Mouse (Mus musculus) limb, embryonic 12.5 days (tissue): ENCODE data around the gene Dcst2. TPM values are rescaled to one million over a fixed set of nuclear protein-coding genes. Genes with fewer than 3 reads are reported as not detected.
A peak's percentile ranks its signal among the peaks of the same experiment; 100 is the strongest.

Experiments
- ATAC-seq: fragments of 200-750 bp; cut with Nextera tagmentation; 2 replicates; pipeline ENCODE4 v1.8.0; 2017; ENCODE audit warnings: low read depth, moderate TSS enrichment; ENCODE audit not compliant: insufficient number of reproducible peaks, insufficient read depth, low FRiP score, low TSS enrichment
- H3K27ac ChIP-seq: fragments of 300-500 bp; sonication (generic); 2 replicates; pipeline ENCODE4 v1.5.1; 2016; ENCODE audit warnings: mild to moderate bottlenecking, moderate library complexity
- H3K27me3 ChIP-seq: fragments of 300-500 bp; sonication (generic); 2 replicates; pipeline ENCODE4 v1.6.1; 2016; ENCODE audit warnings: mild to moderate bottlenecking, moderate library complexity
- H3K36me3 ChIP-seq: fragments of 300-500 bp; sonication (generic); 2 replicates; pipeline ENCODE4 v1.6.1; 2016; ENCODE audit warnings: mild to moderate bottlenecking, moderate library complexity
- H3K4me1 ChIP-seq: fragments of 300-500 bp; sonication (generic); replicated peaks from 2 replicates; pipeline ENCODE4 v1.6.1; 2016
- H3K4me2 ChIP-seq: fragments of 300-500 bp; sonication (generic); 2 replicates; pipeline ENCODE4 v1.6.1; 2016; ENCODE audit warnings: mild to moderate bottlenecking, moderate library complexity
- H3K4me3 ChIP-seq: fragments of 300-500 bp; sonication (generic); replicated peaks from 2 replicates; pipeline ENCODE4 v1.5.1; 2016; ENCODE audit warnings: mild to moderate bottlenecking
- H3K9ac ChIP-seq: fragments of 300-500 bp; sonication (generic); replicated peaks from 2 replicates; pipeline ENCODE4 v1.6.1; 2016; ENCODE audit warnings: mild to moderate bottlenecking, moderate library complexity
- H3K9me3 ChIP-seq: fragments of 300-500 bp; sonication (generic); 2 replicates; pipeline ENCODE4 v1.6.1; 2016; ENCODE audit warnings: mild to moderate bottlenecking, moderate library complexity
- WGBS: fragments of 180-500 bp; shearing (Covaris S2); methylation state at CpG from one replicate; pipeline ENCODE4 v1.1.7; 2016; 5-methylcytosine and 5-hydroxymethylcytosine counted together
- polyA plus RNA-seq: library from polyadenylated mRNA; unstranded; fragments of >200 nt; fragmentation: Nextera tagmentation; extraction: Ambion mirVana; gene quantifications from 2 replicates; pipeline ENCODE4 v1.2.1, GENCODE M21; 2016

The Dcst2 gene
- polyA plus RNA-seq, 1 experiment from 2014 or later = 0.20 TPM

GRCm38 (mm10) chr3:89381233-89381632 lies 19.5 kb downstream of the Dcst2 start:
- 83% methylated on average over 11 of the region's 11 CpGs for WGBS
- ATAC-seq = no peak
- Histone ChIP-seq H3K27me3 (no peaks in the 10 kb centered on the region), H3K9ac (no peak overlapping the region), H3K27ac (no peak overlapping the region), H3K4me1 (peaks cover 26% of the 10 kb centered on the region), H3K36me3 (no peaks in the 10 kb centered on the region), H3K4me3 (no peak overlapping the region), H3K9me3 (no peaks in the 10 kb centered on the region), H3K4me2 (no peak overlapping the region)

- H3K27me3 ChIP-seq = no peaks in the 10 kb centered on the region
- H3K4me1 ChIP-seq = peaks cover 35% of the 10 kb centered on the region
- H3K9ac ChIP-seq = no peak overlapping the region
- ATAC-seq = no peak
- H3K27ac ChIP-seq = no peak overlapping the region
- H3K4me2 ChIP-seq = no peak overlapping the region
- H3K4me3 ChIP-seq = no peak overlapping the region
- H3K36me3 ChIP-seq = no peaks in the 10 kb centered on the region
- H3K9me3 ChIP-seq = no peaks in the 10 kb centered on the region
- WGBS = 87% methylated on average over 9 of the region's 9 CpGs
Measured at GRCm38 (mm10) chr3:89382033-89382882, 20.5 kb downstream of the Dcst2 start.

- WGBS = 68% methylated on average over 5 of the region's 5 CpGs
- H3K9ac ChIP-seq = no peak overlapping the region
- H3K4me1 ChIP-seq = peaks cover 33% of the 10 kb centered on the region
- no peak overlapping the region for H3K27ac ChIP-seq
- no peaks in the 10 kb centered on the region for H3K36me3 ChIP-seq
- no peaks in the 10 kb centered on the region for H3K27me3 ChIP-seq
- no peaks in the 10 kb centered on the region for H3K9me3 ChIP-seq
- ATAC-seq = no peak
- no peak overlapping the region for H3K4me3 ChIP-seq
- H3K4me2 ChIP-seq = no peak overlapping the region
Measured at GRCm38 (mm10) chr3:89382950-89383349, 21.2 kb downstream of the Dcst2 start.

GRCm38 (mm10) chr3:89383651-89384255 lies 22.0 kb downstream of the Dcst2 start:
- no peak overlapping the region for H3K4me2 ChIP-seq
- WGBS = 84% methylated on average over 5 of the region's 5 CpGs
- peaks cover 25% of the 10 kb centered on the region for H3K4me1 ChIP-seq
- no peak for ATAC-seq
- H3K27me3 ChIP-seq = no peaks in the 10 kb centered on the region
- no peaks in the 10 kb centered on the region for H3K36me3 ChIP-seq
- no peak overlapping the region for H3K27ac ChIP-seq
- no peaks in the 10 kb centered on the region for H3K9me3 ChIP-seq
- H3K4me3 ChIP-seq = no peak overlapping the region
- no peak overlapping the region for H3K9ac ChIP-seq

GRCm38 (mm10) chr3:89384331-89385076 lies 22.7 kb downstream of the Dcst2 start:
- no peak overlapping the region for H3K4me3 ChIP-seq
- WGBS = 71% methylated on average over 9 of the region's 12 CpGs
- no peak overlapping the region for H3K9ac ChIP-seq
- no peaks in the 10 kb centered on the region for H3K36me3 ChIP-seq
- ATAC-seq = no peak
- peaks cover 22% of the 10 kb centered on the region for H3K4me1 ChIP-seq
- peak overlapping the region; percentile 10; the same call in 1 of the 2 replicates for H3K4me2 ChIP-seq
- peak overlapping the region; percentile 0; the same call in 1 of the 2 replicates for H3K27ac ChIP-seq
- H3K9me3 ChIP-seq = no peaks in the 10 kb centered on the region
- H3K27me3 ChIP-seq = no peaks in the 10 kb centered on the region

- H3K9ac ChIP-seq = 0 out of 2 replicates have a peak overlapping the region, but pooled peaks have one; percentile 27
- no peaks in the 10 kb centered on the region for H3K9me3 ChIP-seq
- no peak overlapping the region for H3K4me3 ChIP-seq
- WGBS = 36% methylated on average over 10 of the region's 11 CpGs
- ATAC-seq = no peak
- no peaks in the 10 kb centered on the region for H3K27me3 ChIP-seq
- no peak overlapping the region for H3K27ac ChIP-seq
- H3K36me3 ChIP-seq = no peaks in the 10 kb centered on the region
- H3K4me1 ChIP-seq = peaks cover 26% of the 10 kb centered on the region
- no peak overlapping the region for H3K4me2 ChIP-seq
Measured at GRCm38 (mm10) chr3:89385451-89385850, 23.7 kb downstream of the Dcst2 start.

GRCm38 (mm10) chr3:89386438-89387420 lies 25.0 kb downstream of the Dcst2 start:
- H3K36me3 ChIP-seq = no peaks in the 10 kb centered on the region
- H3K4me1 ChIP-seq = peaks cover 39% of the 10 kb centered on the region
- WGBS = 44% methylated on average over 17 of the region's 17 CpGs
- no peak overlapping the region for H3K27ac ChIP-seq
- H3K27me3 ChIP-seq = peaks cover 11% of the 10 kb centered on the region
- no peak overlapping the region for H3K4me2 ChIP-seq
- no peak for ATAC-seq
- H3K4me3 ChIP-seq = no peak overlapping the region; the same call in 1 of the 2 replicates
- no peak overlapping the region for H3K9ac ChIP-seq
- no peaks in the 10 kb centered on the region for H3K9me3 ChIP-seq

GRCm38 (mm10) chr3:89387632-89388031 lies 25.9 kb downstream of the Dcst2 start:
- Histone ChIP-seq H3K4me1 (peaks cover 48% of the 10 kb centered on the region), H3K27ac (no peak overlapping the region), H3K27me3 (peaks cover 20% of the 10 kb centered on the region)

GRCm38 (mm10) chr3:89388134-89388881 lies 26.5 kb downstream of the Dcst2 start:
- Histone ChIP-seq H3K27me3 (peaks cover 26% of the 10 kb centered on the region), H3K27ac (no peak overlapping the region), H3K4me3 (no peak overlapping the region), H3K9me3 (no peaks in the 10 kb centered on the region), H3K4me1 (peaks cover 54% of the 10 kb centered on the region), H3K4me2 (no peak overlapping the region), H3K36me3 (no peaks in the 10 kb centered on the region), H3K9ac (no peak overlapping the region)
- no peak for ATAC-seq
- WGBS = 77% methylated on average over 11 of the region's 11 CpGs

More at GRCm38 (mm10) chr3:89387632-89388031, 25.9 kb downstream of the Dcst2 start:
- Histone ChIP-seq H3K9ac (no peak overlapping the region), H3K4me2 (no peak overlapping the region), H3K9me3 (no peaks in the 10 kb centered on the region), H3K36me3 (no peaks in the 10 kb centered on the region), H3K4me3 (no peak overlapping the region)
- no peak for ATAC-seq
- WGBS = 79% methylated on average over 11 of the region's 11 CpGs
